Mouse (Mus musculus) right cerebral cortex, adult 18-20 months (tissue): ENCODE measurements around the gene 4930562C15Rik.
A peak's percentile ranks its signal among the peaks of the same experiment; 100 is the strongest.

Experiments used
- DNase-seq: peaks from one replicate; pipeline ENCODE4 v3.0.0; 2022; ENCODE audit warnings: mixed read lengths

4930562C15Rik gene

DNA sequence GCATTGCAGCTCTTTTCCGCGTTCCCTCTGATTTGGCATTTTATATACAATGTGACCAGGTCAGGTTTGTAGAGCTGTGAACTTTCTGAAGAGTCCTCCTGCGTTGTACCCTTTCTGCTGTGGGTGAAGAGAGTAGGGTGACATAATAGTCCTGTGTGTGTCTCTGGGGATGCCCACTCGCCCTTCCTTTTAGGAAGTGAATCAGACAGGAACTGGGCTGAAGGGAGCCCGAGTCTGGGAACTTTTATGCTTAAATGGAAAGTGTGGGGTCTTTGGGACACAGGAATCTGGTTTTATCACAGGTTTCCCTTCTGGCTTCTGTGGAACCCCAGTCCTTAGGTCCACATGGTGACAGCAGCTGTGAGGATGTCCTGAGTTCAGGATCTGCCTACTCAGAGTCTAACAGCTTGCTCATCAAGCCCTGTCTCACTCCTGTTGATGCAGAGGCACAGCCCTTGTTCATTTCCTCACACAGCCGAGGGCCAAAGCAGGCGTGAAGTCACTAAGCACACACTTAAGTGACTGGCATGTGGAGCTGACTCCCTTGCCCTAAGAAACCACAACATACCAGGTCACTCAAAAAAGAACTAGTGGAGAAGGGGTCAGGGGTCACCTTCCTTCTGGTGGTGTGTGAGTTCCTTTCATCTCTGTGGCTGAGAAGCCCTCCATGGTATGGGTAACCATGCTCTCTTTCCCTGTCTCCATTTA, 59.1 kb downstream of the 4930562C15Rik start:
- no peak for DNase-seq

GRCm38 (mm10) chr16:4896249-4897027, 61.2 kb downstream of the 4930562C15Rik start:
- DNase-seq: no peak

- no peak for DNase-seq
Observed at GRCm38 (mm10) chr16:4897146-4897730, 62.0 kb downstream of the 4930562C15Rik start.

- DNase-seq: no peak
Observed at GRCm38 (mm10) chr16:4898881-4899280, 63.7 kb downstream of the 4930562C15Rik start.

DNA sequence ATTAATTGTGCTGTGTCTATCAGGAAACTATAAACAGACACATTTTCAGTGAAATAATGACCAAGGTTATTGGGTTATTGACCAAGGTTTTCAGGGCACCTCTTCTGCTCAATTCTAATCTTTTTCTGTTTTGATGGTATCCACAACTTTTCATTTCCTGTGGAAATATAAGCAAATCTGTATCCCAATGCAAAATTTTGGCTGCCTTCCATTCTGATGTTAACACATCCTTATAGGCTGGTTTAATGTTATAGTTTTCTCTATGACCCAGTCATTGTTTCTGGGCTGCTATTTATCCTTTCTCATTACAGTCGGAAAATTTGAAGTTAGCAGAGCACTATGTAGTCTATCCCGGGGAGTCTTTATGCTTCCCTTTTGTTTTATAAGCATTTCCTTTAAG, 64.5 kb downstream of the 4930562C15Rik start:
- DNase-seq: no peak

- no peak for DNase-seq
Observed at GRCm38 (mm10) chr16:4901167-4901566, 66.0 kb downstream of the 4930562C15Rik start.

DNA sequence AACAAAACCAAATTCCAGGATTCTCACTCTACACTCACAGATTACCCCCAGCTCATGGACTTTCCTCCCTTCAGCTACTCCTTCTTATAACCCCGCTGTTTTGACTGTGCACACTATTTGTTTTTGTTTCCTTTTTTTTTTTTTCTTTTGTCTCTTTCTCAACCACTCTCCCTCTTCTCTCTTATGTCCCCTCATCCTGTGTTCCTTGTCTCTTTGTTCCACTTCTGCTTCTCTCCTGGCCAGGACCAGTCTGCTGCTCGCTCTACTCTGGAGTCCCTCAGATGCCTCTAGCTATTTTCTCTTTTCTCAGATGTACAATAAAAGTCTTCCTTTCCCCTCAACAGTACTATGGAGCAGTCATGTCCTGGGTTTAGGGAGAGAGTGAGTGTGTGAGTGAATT, 67.2 kb downstream of the 4930562C15Rik start:
- no peak for DNase-seq

DNA sequence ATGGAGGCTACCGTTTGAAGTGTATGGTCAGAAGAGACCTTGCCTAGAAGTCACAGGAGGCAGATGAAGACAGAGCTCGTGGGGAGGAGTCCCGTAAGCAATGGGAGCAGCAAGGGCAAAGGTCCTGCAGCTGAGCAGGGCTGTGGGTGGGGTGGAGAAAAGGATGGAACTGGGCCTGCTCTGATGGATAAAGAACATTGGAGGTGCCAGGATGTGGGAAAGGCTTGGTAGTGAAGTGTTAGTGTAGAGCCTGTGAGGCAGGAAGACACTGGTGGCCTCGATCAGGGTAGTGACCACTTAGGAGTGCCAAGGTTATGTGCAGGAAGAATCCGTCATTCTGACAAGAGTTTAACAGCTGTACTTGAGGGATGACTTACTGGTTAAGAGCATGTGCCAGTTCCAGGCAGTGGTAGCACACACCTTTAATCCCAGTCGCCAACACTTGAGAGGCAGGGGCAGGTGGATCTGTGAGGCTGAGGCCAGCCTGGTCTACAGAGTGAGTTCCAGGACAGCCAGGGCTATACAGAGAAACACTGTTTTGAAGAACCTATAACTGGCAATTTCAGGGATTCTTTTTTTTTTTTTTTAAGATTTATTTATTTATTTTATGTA, 68.4 kb downstream of the 4930562C15Rik start:
- DNase-seq: no peak

DNA sequence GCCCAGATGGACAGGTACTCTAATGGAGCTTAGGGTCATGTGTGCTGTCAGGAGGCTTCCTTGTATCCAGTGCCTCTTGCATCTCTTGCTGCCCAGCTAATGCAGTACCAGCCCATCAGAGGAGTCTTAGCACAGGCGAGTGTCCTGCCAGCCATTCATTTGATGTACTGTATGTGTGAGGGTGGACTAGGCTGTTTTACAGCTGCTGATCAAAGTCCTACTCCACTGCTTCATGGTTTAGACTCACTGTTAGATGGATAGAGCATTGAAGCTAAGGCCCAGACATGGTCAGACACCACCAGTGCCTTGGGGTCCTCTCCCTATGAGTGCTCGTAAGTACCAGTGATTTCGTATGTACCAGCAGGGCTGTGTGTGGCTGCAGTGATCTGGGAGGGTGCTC, 69.7 kb downstream of the 4930562C15Rik start:
- no peak for DNase-seq

- no peak for DNase-seq
Observed at GRCm38 (mm10) chr16:4905591-4905990, 70.4 kb downstream of the 4930562C15Rik start.

GRCm38 (mm10) chr16:4906559-4906958, 71.3 kb downstream of the 4930562C15Rik start:
- DNase-seq: no peak

GRCm38 (mm10) chr16:4907386-4907785, 72.2 kb downstream of the 4930562C15Rik start:
- DNase-seq: peak; percentile 42

DNA sequence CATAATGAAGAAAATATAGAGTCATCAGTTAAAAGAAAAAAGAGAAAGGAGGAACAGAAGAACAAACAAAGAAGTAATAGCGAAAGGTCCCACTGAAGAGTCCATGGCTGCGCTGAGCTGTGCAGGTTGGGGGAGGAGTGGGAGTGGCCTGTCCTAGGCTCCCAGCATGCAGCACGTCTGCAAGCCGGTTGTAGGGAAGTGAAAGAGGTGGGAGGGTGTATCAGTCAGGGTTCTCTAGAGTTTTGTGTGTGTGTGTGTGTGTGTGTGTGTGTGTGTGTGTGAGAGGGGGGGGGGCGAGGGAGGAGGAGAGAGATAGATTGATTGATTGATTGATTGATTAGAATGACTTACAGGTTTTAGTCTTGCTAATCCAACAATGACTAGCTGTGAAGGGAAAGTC, 72.8 kb downstream of the 4930562C15Rik start:
- no peak for DNase-seq

GRCm38 (mm10) chr16:4909745-4910144, 74.5 kb downstream of the 4930562C15Rik start:
- DNase-seq: no peak

DNA sequence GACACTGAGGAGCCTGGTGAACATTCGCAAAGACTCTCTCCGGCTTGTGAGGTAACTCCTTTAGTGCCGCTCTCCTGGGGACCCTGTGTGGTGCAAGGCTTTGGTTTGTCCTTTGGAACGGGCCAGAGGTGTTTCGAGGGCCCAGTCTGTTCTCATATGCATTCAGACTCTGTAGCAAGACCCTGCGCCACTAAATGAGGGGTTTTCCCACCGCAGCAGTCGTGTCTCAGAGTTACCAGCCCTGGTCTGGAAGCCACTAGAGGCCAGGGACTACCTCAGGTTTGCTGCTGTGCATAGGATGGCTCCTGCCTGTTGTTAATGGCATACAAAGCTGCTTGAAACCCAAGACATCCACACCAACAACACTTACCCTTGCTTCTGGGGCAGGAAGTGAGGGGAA, 75.5 kb downstream of the 4930562C15Rik start:
- DNase-seq: no peak

- DNase-seq: no peak
Observed at GRCm38 (mm10) chr16:4912074-4912648, 76.9 kb downstream of the 4930562C15Rik start.

- no peak for DNase-seq
Observed at GRCm38 (mm10) chr16:4912907-4913782, 77.9 kb downstream of the 4930562C15Rik start.

- peak; percentile 88 for DNase-seq
Observed at GRCm38 (mm10) chr16:4913783-4914735, 78.8 kb downstream of the 4930562C15Rik start.

- DNase-seq: no peak
Observed at GRCm38 (mm10) chr16:4915931-4916330, 80.7 kb downstream of the 4930562C15Rik start.

- DNase-seq: no peak
Observed at GRCm38 (mm10) chr16:4916608-4917007, 81.4 kb downstream of the 4930562C15Rik start.
